Mouse (Mus musculus) neural tube, embryonic 10.5 days (tissue): ENCODE measurements around the gene Stk11.
A peak's percentile ranks its signal among the peaks of the same experiment; 100 is the strongest.

Experiments used
- DNase-seq: peaks from one replicate; pipeline ENCODE4 v3.0.0-alpha.2; 2017; ENCODE audit warnings: low spot score; ENCODE audit errors: extremely low spot score

Gene Stk11

GRCm38 (mm10) chr10:80143664-80144063 is 28.1 kb downstream of the Stk11 start:
- no peak for DNase-seq

- no peak for DNase-seq
These were observed 28.6 kb downstream of the Stk11 start for GRCm38 (mm10) chr10:80144159-80144558.

GRCm38 (mm10) chr10:80144864-80145838 is 29.5 kb downstream of the Stk11 start:
- DNase-seq = peak; percentile 78

GRCm38 (mm10) chr10:80145896-80146295 is 30.3 kb downstream of the Stk11 start:
- DNase-seq = no peak

- DNase-seq = no peak
These were observed 31.0 kb downstream of the Stk11 start for GRCm38 (mm10) chr10:80146568-80147011.

GRCm38 (mm10) chr10:80147146-80147718 is 31.6 kb downstream of the Stk11 start:
- DNase-seq = no peak

GRCm38 (mm10) chr10:80147719-80148601 is 32.4 kb downstream of the Stk11 start, which contains the start of gene Midn:
Gene Midn (plus strand): TSS chr10:80148272.
- DNase-seq = peak; percentile 93

- no peak for DNase-seq
These were observed 33.1 kb downstream of the Stk11 start for GRCm38 (mm10) chr10:80148610-80149290.

GRCm38 (mm10) chr10:80149291-80150225 is 34.0 kb downstream of the Stk11 start:
- peak; percentile 98 for DNase-seq

GRCm38 (mm10) chr10:80150226-80151210 is 34.9 kb downstream of the Stk11 start:
- peak; percentile 93 for DNase-seq

GRCm38 (mm10) chr10:80151211-80152034 is 35.8 kb downstream of the Stk11 start:
- DNase-seq = peak; percentile 66

GRCm38 (mm10) chr10:80152071-80152872 is 36.7 kb downstream of the Stk11 start:
- DNase-seq = no peak

- DNase-seq = no peak
These were observed 37.3 kb downstream of the Stk11 start for GRCm38 (mm10) chr10:80152873-80153260.

GRCm38 (mm10) chr10:80153713-80154112 is 38.1 kb downstream of the Stk11 start:
- DNase-seq = no peak

GRCm38 (mm10) chr10:80154384-80154783 is 38.8 kb downstream of the Stk11 start:
- no peak for DNase-seq

GRCm38 (mm10) chr10:80155277-80155676 is 39.7 kb downstream of the Stk11 start:
- no peak for DNase-seq
